Mouse (Mus musculus): Measurements from ENCODE around the gene Slc17a1. TPM values are rescaled to one million over a fixed set of nuclear protein-coding genes. Genes with fewer than 3 reads are reported as not detected.

Gene Slc17a1
- not detected for total RNA-seq (2023)

GRCm38 (mm10) chr13:23867405-23867804, at the start of gene Slc17a1:
TSS of gene Slc17a1 (plus strand) at chr13:23867750.

GRCm38 (mm10) chr13:23839308-23839707, 28.2 kb upstream of the Slc17a1 start, which contains the start of gene Slc17a3:
TSS of gene Slc17a3 (plus strand) at chr13:23839434.

GRCm38 (mm10) chr13:23914376-23915167, 47.0 kb downstream of the Slc17a1 start, which contains the start of gene Slc17a4:
TSS of gene Slc17a4 (minus strand) at chr13:23915009.

GRCm38 (mm10) chr13:23933421-23934210, 66.1 kb downstream of the Slc17a1 start, which contains the start of gene Hist1h2ba:
TSS of gene Hist1h2ba (minus strand) at chr13:23934156.

GRCm38 (mm10) chr13:23934211-23934520, 66.6 kb downstream of the Slc17a1 start, which contains the start of gene Hist1h2aa:
TSS of gene Hist1h2aa (plus strand) at chr13:23934462.

Other genes starting within 250 kb of the Slc17a1 start
- 10 to 100 TPM; 41.6 to 47.3 TPM for gene Hist1h2be, start 246.6 kb upstream of the Slc17a1 start, total RNA-seq (2023)
- 100 to 1,000 TPM; 385 to 413 TPM for gene Hist1h1e, start 245.2 kb upstream of the Slc17a1 start, total RNA-seq (2023)
- 10 to 100 TPM; 12.5 to 15.6 TPM for gene Hist1h2ac, start 183.8 kb upstream of the Slc17a1 start, total RNA-seq (2023)
- 10 to 100 TPM; 24.1 to 30.1 TPM for gene Hist1h2bc, start 183.6 kb upstream of the Slc17a1 start, total RNA-seq (2023)
- gene Hist1h1t, start 171.9 kb upstream of the Slc17a1 start, total RNA-seq (2023): under 1 TPM; 0.65 to 0.84 TPM
- gene Hist1h4c, start 169.3 kb upstream of the Slc17a1 start, total RNA-seq (2023): 100 to 1,000 TPM; 222 to 255 TPM
- 1 to 10 TPM in 1 of 2 experiments, not detected in 1; 1.9 TPM for gene Hfe, start 156.9 kb upstream of the Slc17a1 start, total RNA-seq (2023)
- 1,000 to 10,000 TPM in 1 of 2 experiments, 100 to 1,000 TPM in 1; 877 to 1,039 TPM for gene Hist1h1c, start 128.9 kb upstream of the Slc17a1 start, total RNA-seq (2023)
- gene Hist1h3c, start 122.1 kb upstream of the Slc17a1 start, total RNA-seq (2023): 1 to 10 TPM; 6.8 to 7.4 TPM
- 10 to 100 TPM; 85.2 to 91.3 TPM for gene Hist1h2bb, start 121.0 kb upstream of the Slc17a1 start, total RNA-seq (2023)
- 100 to 1,000 TPM; 102 to 130 TPM for gene Hist1h2ab, start 116.6 kb upstream of the Slc17a1 start, total RNA-seq (2023)
- gene Hist1h3b, start 115.5 kb upstream of the Slc17a1 start, total RNA-seq (2023): 10 to 100 TPM; 41.3 to 45.0 TPM
- 100 to 1,000 TPM in 1 of 2 experiments, 10 to 100 TPM in 1; 90.1 to 106 TPM for gene Hist1h4b, start 110.7 kb upstream of the Slc17a1 start, total RNA-seq (2023)
- 100 to 1,000 TPM; 142 to 168 TPM for gene Hist1h4a, start 106.5 kb upstream of the Slc17a1 start, total RNA-seq (2023)
- 100 to 1,000 TPM; 448 to 459 TPM for gene Hist1h3a, start 105.4 kb upstream of the Slc17a1 start, total RNA-seq (2023)
- 10 to 100 TPM; 39.6 TPM for gene Hist1h1a, start 104.1 kb upstream of the Slc17a1 start, total RNA-seq (2023)
- not detected for gene Trim38, start 97.8 kb upstream of the Slc17a1 start, total RNA-seq (2023)
- gene Slc17a2, start 60.8 kb upstream of the Slc17a1 start, total RNA-seq (2023): not detected
- not detected for gene Slc17a3, start 28.3 kb upstream of the Slc17a1 start, total RNA-seq (2023)
- not detected for gene Slc17a4, start 47.3 kb downstream of the Slc17a1 start, total RNA-seq (2023)
- gene Hist1h2ba, start 66.4 kb downstream of the Slc17a1 start, total RNA-seq (2023): not detected
- gene Hist1h2aa, start 66.7 kb downstream of the Slc17a1 start, total RNA-seq (2023): not detected
- gene Scgn, start 123.5 kb downstream of the Slc17a1 start, total RNA-seq (2023): not detected

Data from B cell, adult 67 days (primary cell).